Mouse (Mus musculus): ENCODE results near the gene Rhog.

DNA sequence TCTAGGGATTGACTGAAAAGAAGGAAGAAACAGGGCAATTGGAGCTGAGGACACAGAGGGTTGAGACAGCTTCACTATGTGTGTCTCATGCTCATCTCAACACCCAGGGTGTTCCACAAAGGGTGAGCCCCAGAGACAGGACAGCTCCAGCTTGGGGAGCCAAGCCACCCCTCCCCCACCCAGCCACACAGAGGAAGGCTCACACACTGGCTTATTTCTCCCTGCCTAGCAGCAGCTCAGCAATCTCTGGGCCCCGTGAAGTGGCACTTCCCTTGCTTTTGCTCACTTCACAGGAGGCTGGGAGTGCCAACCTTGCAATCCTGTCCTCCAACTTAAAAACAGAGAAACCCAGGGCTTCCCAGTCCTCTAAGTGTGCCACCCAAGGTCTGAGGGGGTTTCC lies 10.1 kb downstream of the Rhog start:
- TF ChIP-seq CTCF (IDR thresholded peaks at IDR 0.05; ENCODE audit: borderline replicate concordance, insufficient read depth, low read length) (no peak), POLR2A (IDR thresholded peaks at IDR 0.05; ENCODE audit: low read depth, low read length) (no peak)
